Mouse (Mus musculus): ENCODE data around the gene Eif4g3.

Gene Eif4g3

GRCm38 (mm10) chr4:138107441-138108409 is 114.9 kb downstream of the Eif4g3 start:
- DNase-seq, result peak; percentile 73

- no peak for DNase-seq
Measured at GRCm38 (mm10) chr4:138108541-138108940, 115.7 kb downstream of the Eif4g3 start.

DNA sequence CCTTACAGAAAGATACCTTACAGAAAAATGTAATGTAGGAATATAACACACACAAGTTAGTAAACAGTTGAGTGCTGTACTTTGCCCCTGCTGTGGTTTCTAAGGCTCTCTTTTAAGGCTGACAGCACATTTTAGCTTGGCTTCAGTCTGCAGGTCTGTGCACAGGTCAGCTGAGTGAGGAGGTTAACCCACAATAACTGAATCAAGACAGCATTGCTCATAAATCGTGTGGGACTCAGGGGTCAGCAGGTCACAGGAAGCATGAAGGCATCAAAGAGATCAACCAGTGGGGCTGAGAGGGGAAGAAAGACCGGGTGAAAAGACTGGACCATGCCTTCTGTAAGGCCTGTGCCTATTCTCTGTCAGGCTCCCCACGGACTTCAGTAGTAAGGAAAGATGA is 116.5 kb downstream of the Eif4g3 start:
- DNase-seq, result peak; percentile 63

GRCm38 (mm10) chr4:138111858-138112257 is 119.0 kb downstream of the Eif4g3 start:
- DNase-seq, result no peak

DNA sequence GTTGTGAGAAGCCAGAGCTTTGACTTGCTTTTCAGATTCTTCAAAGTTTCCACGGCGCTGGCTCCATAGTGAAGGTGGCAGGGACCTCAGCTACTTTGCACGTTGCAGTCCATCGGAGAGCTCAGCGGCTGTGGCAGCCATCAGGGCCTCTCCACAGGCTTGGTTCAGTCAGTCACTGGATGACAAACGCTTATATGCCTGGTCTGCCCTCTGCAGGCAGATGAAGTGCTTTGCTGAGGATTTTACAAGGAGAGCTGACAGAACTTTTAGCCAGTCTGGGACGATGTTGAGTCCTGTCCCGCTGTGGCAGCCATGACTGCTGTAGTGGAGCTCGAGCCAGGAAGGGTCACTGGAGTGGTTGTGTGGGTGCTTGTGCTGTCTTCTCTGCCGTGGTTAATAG is 126.9 kb downstream of the Eif4g3 start:
- peak; percentile 41 for DNase-seq

DNA sequence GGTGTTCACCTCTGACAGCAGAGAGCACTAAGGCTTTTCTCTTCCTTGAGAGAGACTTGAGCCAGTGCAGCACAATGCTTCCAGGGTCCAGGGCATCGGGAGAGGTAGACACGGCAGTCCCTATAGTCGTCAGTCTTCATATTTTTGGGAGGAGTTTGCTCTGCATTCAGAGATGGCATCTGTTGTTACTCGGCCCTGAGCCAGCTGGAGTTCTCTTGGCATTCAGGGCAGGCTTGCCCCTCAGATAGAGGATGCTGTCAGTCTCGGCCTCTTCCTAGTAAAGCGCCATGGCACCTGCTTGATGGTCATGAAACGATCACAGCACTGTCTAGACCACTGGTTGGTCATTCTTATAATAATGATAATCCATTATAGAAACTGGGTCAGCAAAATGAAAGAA is 131.2 kb downstream of the Eif4g3 start:
- no peak for DNase-seq

DNA sequence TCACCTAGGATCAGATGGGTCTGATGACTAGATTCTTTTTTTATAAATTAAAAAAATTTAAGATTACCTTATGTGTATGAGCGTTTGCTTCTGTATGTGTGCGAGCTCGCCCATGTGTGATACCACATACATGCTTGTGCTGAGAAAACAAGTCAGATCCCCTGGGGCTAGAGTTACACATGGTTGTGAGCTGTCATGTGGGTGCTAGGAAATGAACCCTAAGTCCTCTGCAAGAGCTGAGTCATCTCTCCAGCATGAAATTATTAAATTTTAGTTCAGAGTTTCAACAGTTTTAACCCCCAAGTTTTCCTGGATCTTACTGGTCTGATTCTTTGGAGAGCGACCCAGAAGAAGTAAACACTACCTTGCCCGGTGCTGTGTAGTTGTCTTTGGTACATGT is 134.5 kb downstream of the Eif4g3 start:
- no peak for DNase-seq

DNA sequence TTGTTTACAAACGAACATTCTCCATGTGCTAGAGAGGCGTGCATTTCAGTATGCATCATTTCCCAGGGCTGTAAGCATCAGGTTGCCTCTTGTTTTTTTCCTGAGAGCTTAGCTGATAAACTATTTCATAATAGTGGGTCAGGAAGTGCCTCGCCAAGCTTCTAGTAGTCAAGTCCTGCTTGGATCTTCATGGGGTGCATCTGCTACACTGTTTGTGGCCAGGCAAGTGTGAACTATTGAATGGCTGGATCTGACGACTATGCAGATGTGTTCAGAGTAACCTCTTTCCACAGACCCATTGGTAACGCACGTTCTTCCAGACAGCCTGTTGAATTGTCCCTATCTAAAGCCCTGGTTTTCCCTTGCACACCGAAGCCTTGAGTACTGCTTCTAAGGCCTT is 135.0 kb downstream of the Eif4g3 start:
- no peak for DNase-seq

DNA sequence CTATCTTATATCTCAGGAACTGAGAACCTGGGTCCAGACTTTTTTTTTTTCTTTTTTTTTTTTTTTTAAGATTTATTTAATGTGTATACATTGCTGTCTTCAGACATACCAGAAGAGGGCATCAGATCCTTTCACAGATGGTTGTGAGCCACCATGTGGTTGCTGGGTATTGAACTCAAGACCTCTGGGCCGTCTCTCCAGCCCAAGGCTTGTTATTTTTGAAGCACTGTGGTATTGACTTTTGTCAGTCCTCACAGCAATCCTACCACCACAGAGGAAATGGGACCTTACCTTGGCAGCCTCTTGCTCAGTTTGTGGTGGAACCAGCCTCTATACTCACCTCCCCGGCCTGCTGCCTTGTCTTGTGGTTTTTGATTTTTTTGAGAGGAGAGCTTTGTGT is 137.3 kb downstream of the Eif4g3 start:
- DNase-seq, result no peak

GRCm38 (mm10) chr4:138131226-138131625 is 138.4 kb downstream of the Eif4g3 start:
- peak; percentile 41 for DNase-seq

DNA sequence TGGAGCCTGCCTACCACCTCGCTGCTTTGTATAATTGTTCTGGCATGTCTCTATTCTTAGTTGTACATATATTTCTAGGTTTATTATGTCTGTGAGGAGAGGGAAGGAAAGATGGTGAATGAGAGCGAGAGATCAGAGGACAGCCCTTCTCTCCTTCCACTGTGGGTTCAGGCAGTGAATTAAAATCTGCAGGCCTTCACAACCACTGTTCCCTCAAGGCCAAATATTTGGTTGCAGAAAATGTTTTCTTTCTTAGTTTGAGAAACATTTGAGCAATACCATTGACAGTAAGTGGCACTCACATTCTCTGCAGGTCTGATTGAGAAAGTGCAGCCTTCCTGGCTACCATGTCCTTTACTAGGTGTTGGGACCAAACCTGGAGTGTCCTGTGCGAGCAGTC is 138.9 kb downstream of the Eif4g3 start:
- DNase-seq, result no peak

DNA sequence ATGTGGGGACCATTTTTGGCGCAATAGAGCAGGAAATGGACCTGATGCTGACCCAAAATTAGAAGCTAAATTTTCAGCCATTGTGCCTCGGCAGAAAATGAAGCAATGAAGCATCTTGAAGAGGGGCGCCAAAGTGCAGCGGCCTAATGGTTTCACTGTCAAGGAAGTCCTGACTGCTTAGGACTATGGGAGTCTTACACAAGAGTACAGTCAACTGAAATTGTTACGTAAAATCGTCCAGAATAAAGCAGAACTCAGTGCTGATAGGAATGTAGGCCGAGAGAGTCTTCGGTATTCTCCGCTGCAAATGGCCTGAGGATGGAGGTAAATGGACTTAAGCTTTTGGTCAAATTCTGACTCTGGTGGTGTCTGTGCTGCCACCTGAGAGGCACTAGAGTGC is 140.5 kb downstream of the Eif4g3 start:
- DNase-seq, result no peak

DNA sequence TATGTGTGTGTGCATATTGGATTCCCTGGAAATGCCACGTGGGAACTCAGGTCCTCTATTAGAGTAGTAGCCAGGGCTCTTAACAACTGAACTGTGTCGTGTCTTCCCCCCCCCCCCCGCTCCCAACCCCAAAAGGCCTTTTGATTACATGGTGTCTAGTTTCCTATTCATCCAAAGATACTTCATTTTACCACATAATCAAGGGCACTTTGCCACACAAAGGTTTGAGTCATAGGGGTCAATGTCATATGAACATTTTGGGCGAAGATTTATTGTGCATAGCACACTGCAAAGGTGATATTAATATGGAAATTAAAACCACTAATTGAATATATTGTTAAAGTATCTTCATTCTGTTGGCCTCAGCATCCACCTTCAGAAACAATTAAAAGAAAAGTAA is 144.5 kb downstream of the Eif4g3 start:
- no peak for DNase-seq

DNA sequence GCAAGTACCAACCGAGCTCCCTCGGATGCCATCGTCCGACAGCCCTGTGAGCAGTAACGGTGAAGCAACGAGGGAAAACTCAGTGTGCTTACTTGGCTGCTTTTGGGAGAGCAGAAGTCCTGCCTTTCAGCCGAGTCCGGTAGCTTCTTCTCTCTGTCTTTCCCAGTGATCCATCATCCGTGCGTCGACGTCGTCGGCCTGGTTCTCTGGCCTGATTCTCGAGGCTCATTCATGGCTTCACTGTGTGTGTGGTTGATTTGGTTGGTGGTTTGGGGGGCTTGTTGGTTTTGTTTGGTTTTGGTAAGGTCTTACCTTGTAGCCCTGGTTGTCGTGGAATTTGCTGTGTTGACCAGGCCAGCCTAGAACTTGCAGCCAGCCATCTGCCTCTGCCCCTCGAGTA is 145.0 kb downstream of the Eif4g3 start:
- no peak for DNase-seq

GRCm38 (mm10) chr4:138138219-138138618 is 145.4 kb downstream of the Eif4g3 start:
- DNase-seq, result no peak

DNA sequence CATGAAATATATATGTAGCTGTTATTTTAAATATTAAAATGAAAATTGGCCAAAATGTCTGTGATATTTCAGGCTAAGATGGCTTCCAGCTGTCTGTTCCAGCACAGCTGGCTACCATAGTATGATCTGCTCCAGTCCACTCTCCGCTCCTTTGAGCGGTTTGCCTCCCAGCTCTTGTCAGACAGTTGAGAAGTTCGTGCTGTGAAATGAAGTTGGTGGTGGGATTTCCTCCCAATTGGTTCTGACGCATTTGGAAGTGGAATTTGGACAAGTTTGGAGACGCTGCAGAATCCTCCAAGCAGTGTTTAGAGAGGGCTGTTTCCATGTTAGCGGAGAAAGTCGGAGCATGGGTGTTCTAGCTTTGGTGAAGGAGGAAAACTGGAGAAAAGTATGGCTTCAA is 148.5 kb downstream of the Eif4g3 start:
- DNase-seq, result peak; percentile 52

- DNase-seq, result no peak
Measured at GRCm38 (mm10) chr4:138147176-138147575, 154.4 kb downstream of the Eif4g3 start.

DNA sequence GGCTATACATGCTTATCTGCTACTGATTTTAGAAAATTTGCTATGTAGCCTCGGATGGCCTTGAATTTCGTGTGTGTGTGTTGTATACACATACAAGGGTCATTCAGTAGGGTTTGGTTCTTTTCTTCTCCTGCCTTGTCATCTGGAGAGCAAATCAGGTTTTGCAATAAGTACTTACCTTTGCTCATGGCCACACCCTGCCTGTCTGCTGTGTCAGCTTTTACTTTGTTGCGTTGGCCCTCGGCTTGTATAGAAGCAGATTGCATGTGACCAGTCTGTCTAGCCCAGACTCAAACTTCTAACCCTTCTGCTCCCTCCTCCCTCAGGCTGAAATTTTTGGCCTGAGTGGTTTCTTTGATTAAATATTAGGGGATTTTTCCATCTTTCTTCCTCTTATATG is 157.2 kb downstream of the Eif4g3 start:
- DNase-seq, result no peak

- DNase-seq, result no peak
Measured at GRCm38 (mm10) chr4:138151226-138151625, 158.4 kb downstream of the Eif4g3 start.

GRCm38 (mm10) chr4:138153980-138154379 is 161.2 kb downstream of the Eif4g3 start:
- peak; percentile 61 for DNase-seq

- DNase-seq, result no peak
Measured at GRCm38 (mm10) chr4:138160918-138161317, 168.1 kb downstream of the Eif4g3 start.

GRCm38 (mm10) chr4:138161550-138161949 is 168.7 kb downstream of the Eif4g3 start:
- no peak for DNase-seq

- no peak for DNase-seq
Measured at GRCm38 (mm10) chr4:138163836-138164235, 171.0 kb downstream of the Eif4g3 start.

- DNase-seq, result no peak
Measured at GRCm38 (mm10) chr4:138164860-138165259, 172.0 kb downstream of the Eif4g3 start.

- DNase-seq, result no peak
Measured at GRCm38 (mm10) chr4:138166519-138166918, 173.7 kb downstream of the Eif4g3 start.

Measured in kidney, postnatal 10 days (tissue).